Mouse (Mus musculus): ENCODE data around the gene Ift140. TPM values are rescaled to one million over a fixed set of nuclear protein-coding genes. Genes with fewer than 3 reads are reported as not detected.

Ift140 gene
- total and polyA plus RNA-seq, 3 experiments: 3.1 to 5.2 (median 5.0) TPM

GRCm38 (mm10) chr17:25013606-25014501 is 2.0 kb upstream of the Ift140 start:
- Histone ChIP-seq H3K79me2 (replicated peaks; ENCODE audit: control insufficient read depth, insufficient read depth, low read length) (peaks cover 19% of the 10 kb centered on the region), H3K9ac (ENCODE audit: low read depth, low read length) (peak overlapping the region; percentile 98), H3K4me3 (peak overlapping the region; percentile 66), H3K27me3 (ENCODE audit: control insufficient read depth, insufficient read depth, low read length) (no peaks in the 10 kb centered on the region), H3K4me1 (ENCODE audit: control insufficient read depth, insufficient read depth, low read length) (no peaks in the 10 kb centered on the region; the same call in 1 of the 2 replicates), H3K36me3 (ENCODE audit: control insufficient read depth, insufficient read depth, low read length) (peaks cover 21% of the 10 kb centered on the region), H3K27ac (peak overlapping the region; percentile 89)
- intact Hi-C loops (cut with DNase I): loop anchor here (10.0 kb wide), 1 partner anchor 269 kb away; no protein-coding TSS in a partner anchor
- DNase-seq: peak; percentile 48 to 60
- WGBS: under 1% methylated on average over 81 of the region's 81 CpGs
- TF ChIP-seq CTCF (IDR thresholded peaks at IDR 0.05) (0 out of 2 replicates have a peak, but pooled peaks have one; percentile 10), POLR2A (IDR thresholded peaks at IDR 0.05; ENCODE audit: insufficient read depth, low read depth, low read length) (0 out of 2 replicates have a peak, but pooled peaks have one; percentile 16), EP300 (IDR thresholded peaks at IDR 0.05; ENCODE audit: insufficient read depth, low read depth, low read length) (no peak)

- peak overlapping the region; percentile 88 for H3K9ac ChIP-seq (ENCODE audit: low read depth, low read length)
- peaks cover 18% of the 10 kb centered on the region for H3K36me3 ChIP-seq (ENCODE audit: control insufficient read depth, insufficient read depth, low read length)
- peak overlapping the region; percentile 89 for H3K27ac ChIP-seq
- H3K27me3 ChIP-seq (ENCODE audit: control insufficient read depth, insufficient read depth, low read length): no peaks in the 10 kb centered on the region
- TF ChIP-seq EP300 (IDR thresholded peaks at IDR 0.05; ENCODE audit: insufficient read depth, low read depth, low read length): no peak
- no peak for TF ChIP-seq CTCF (IDR thresholded peaks at IDR 0.05)
- no peak for TF ChIP-seq POLR2A (IDR thresholded peaks at IDR 0.05; ENCODE audit: insufficient read depth, low read depth, low read length)
- WGBS: under 1% methylated on average over 39 of the region's 39 CpGs
- H3K79me2 ChIP-seq (replicated peaks; ENCODE audit: control insufficient read depth, insufficient read depth, low read length): peaks cover 14% of the 10 kb centered on the region
- no peaks in the 10 kb centered on the region; the same call in 1 of the 2 replicates for H3K4me1 ChIP-seq (ENCODE audit: control insufficient read depth, insufficient read depth, low read length)
- intact Hi-C loops (cut with DNase I): loop anchor here (5.0 to 10.0 kb wide), 4 partner anchors 47 to 270 kb away; partner anchors contain the start of genes BC003965 and Ube2i
- peak overlapping the region; percentile 66 for H3K4me3 ChIP-seq
- DNase-seq: peak in 1 of 2 experiments; percentile 60
These were observed 879 bp upstream of the Ift140 start for GRCm38 (mm10) chr17:25014841-25015570.

- peak overlapping the region; percentile 55 for H3K9ac ChIP-seq (ENCODE audit: low read depth, low read length)
- no peaks in the 10 kb centered on the region for H3K27me3 ChIP-seq (ENCODE audit: control insufficient read depth, insufficient read depth, low read length)
- under 1% methylated on average over 55 of the region's 55 CpGs for WGBS
- TF ChIP-seq EP300 (IDR thresholded peaks at IDR 0.05; ENCODE audit: insufficient read depth, low read depth, low read length) (0 out of 2 replicates have a peak, but pooled peaks have one; percentile 16), CTCF (IDR thresholded peaks at IDR 0.05) (peak; percentile 57), POLR2A (IDR thresholded peaks at IDR 0.05; ENCODE audit: insufficient read depth, low read depth, low read length) (peak; percentile 85)
- H3K4me1 ChIP-seq (ENCODE audit: control insufficient read depth, insufficient read depth, low read length): no peaks in the 10 kb centered on the region; the same call in 1 of the 2 replicates
- H3K79me2 ChIP-seq (replicated peaks; ENCODE audit: control insufficient read depth, insufficient read depth, low read length): peaks cover 11% of the 10 kb centered on the region
- H3K4me3 ChIP-seq: peak overlapping the region; percentile 71
- H3K36me3 ChIP-seq (ENCODE audit: control insufficient read depth, insufficient read depth, low read length): peaks cover 11% of the 10 kb centered on the region
- intact Hi-C loops (cut with DNase I): loop anchor here (1.0 to 10.0 kb wide), 6 partner anchors 46 to 272 kb away; partner anchors contain the start of genes BC003965, Jpt2 and Ube2i
- H3K27ac ChIP-seq: peak overlapping the region; percentile 80
- peak; percentile 81 to 87 for DNase-seq
These were observed 627 bp downstream of the Ift140 start for GRCm38 (mm10) chr17:25016292-25017132.

DNA sequence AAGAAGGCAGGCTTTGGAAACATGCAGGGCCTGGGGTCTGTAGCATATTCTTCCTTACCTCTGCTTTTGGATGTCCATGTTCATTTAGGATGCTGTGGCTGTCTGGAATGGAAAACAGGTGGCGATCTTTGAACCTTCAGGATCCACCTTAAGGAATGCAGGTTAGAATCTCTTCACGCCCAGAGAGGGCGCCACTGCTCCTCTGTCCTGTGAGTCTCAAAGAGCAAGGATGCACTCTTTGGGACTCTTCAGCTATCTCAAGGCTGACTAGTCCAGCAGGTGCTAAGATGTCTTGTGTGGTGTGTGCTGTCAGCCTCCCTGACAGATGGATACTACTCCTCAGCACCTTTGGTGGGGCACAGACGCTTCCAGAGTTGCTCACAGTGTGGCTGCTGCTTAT is 20.3 kb downstream of the Ift140 start:
- peak in 1 of 2 experiments; percentile 17 for DNase-seq

DNA sequence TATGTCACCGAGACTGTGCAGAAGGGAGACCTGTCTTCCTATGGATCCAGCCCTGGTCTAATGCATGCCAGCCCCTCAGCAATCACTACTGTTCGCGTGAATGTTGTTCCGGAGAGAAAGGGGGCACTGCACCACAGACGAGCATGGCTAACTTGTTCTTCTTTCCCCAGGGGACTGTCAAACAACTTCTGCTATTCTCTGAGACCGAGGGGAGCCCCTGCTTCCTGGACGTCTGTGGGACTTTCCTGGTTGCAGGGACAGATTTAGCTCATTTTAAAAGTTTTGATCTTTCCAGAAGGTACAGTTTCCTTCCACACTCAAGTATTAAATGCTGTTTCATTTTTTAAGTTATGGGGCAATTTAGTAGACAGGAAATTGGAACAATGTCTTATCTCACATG is 29.0 kb downstream of the Ift140 start:
- WGBS: 45% methylated on average over 7 of the region's 7 CpGs
- Histone ChIP-seq H3K79me2 (replicated peaks; ENCODE audit: control insufficient read depth, insufficient read depth, low read length) (no peaks in the 10 kb centered on the region), H3K9ac (ENCODE audit: low read depth, low read length) (no peak overlapping the region; the same call in 1 of the 2 replicates), H3K4me1 (ENCODE audit: control insufficient read depth, insufficient read depth, low read length) (peaks cover 5% of the 10 kb centered on the region), H3K27me3 (ENCODE audit: control insufficient read depth, insufficient read depth, low read length) (no peaks in the 10 kb centered on the region), H3K4me3 (no peak overlapping the region), H3K27ac (peak overlapping the region; percentile 18), H3K36me3 (ENCODE audit: control insufficient read depth, insufficient read depth, low read length) (no peaks in the 10 kb centered on the region)
- TF ChIP-seq CTCF (IDR thresholded peaks at IDR 0.05) (no peak), POLR2A (IDR thresholded peaks at IDR 0.05; ENCODE audit: insufficient read depth, low read depth, low read length) (no peak), EP300 (IDR thresholded peaks at IDR 0.05; ENCODE audit: insufficient read depth, low read depth, low read length) (no peak)
- DNase-seq: no peak
- intact Hi-C loops (cut with DNase I): no loop called here

More for the DNA sequence above, 20.3 kb downstream of the Ift140 start:
- Histone ChIP-seq H3K36me3 (ENCODE audit: control insufficient read depth, insufficient read depth, low read length) (no peaks in the 10 kb centered on the region), H3K27me3 (ENCODE audit: control insufficient read depth, insufficient read depth, low read length) (no peaks in the 10 kb centered on the region), H3K4me1 (ENCODE audit: control insufficient read depth, insufficient read depth, low read length) (no peaks in the 10 kb centered on the region), H3K9ac (ENCODE audit: low read depth, low read length) (no peak overlapping the region), H3K4me3 (no peak overlapping the region), H3K27ac (no peak overlapping the region), H3K79me2 (replicated peaks; ENCODE audit: control insufficient read depth, insufficient read depth, low read length) (no peaks in the 10 kb centered on the region)
- TF ChIP-seq EP300 (IDR thresholded peaks at IDR 0.05; ENCODE audit: insufficient read depth, low read depth, low read length): no peak
- TF ChIP-seq CTCF (IDR thresholded peaks at IDR 0.05): peak; percentile 76
- intact Hi-C loops (cut with DNase I): no loop called here
- WGBS: 54% methylated on average over 4 of the region's 4 CpGs
